Mouse (Mus musculus): ENCODE measurements around the gene Brip1. TPM values are rescaled to one million over a fixed set of nuclear protein-coding genes. Genes with fewer than 3 reads are reported as not detected.

Brip1 gene
- polyA plus RNA-seq, 1 experiment, result 0.08 TPM

GRCm38 (mm10) chr11:86076966-86077365 is 124.0 kb downstream of the Brip1 start:
- TF ChIP-seq CTCF (IDR thresholded peaks at IDR 0.05; ENCODE audit: extremely low read depth, insufficient read depth, low read length), result no peak
- no peak for TF ChIP-seq POLR2A (IDR thresholded peaks at IDR 0.05; ENCODE audit: extremely low read depth, insufficient read depth, low read length)
- Histone ChIP-seq H3K4me3 (ENCODE audit: insufficient read depth, low read length) (no peak overlapping the region), H3K4me1 (ENCODE audit: control insufficient read depth, insufficient read depth, low read length) (no peaks in the 10 kb centered on the region), H3K27ac (ENCODE audit: insufficient read depth, low read length) (no peak overlapping the region)

GRCm38 (mm10) chr11:86076403-86076802 is 124.6 kb downstream of the Brip1 start:
- Histone ChIP-seq H3K4me1 (ENCODE audit: control insufficient read depth, insufficient read depth, low read length) (no peaks in the 10 kb centered on the region), H3K27ac (ENCODE audit: insufficient read depth, low read length) (no peak overlapping the region), H3K4me3 (ENCODE audit: insufficient read depth, low read length) (no peak overlapping the region)
- TF ChIP-seq POLR2A (IDR thresholded peaks at IDR 0.05; ENCODE audit: extremely low read depth, insufficient read depth, low read length), result no peak
- no peak for TF ChIP-seq CTCF (IDR thresholded peaks at IDR 0.05; ENCODE audit: extremely low read depth, insufficient read depth, low read length)

- Histone ChIP-seq H3K27ac (ENCODE audit: insufficient read depth, low read length) (no peak overlapping the region), H3K4me3 (ENCODE audit: insufficient read depth, low read length) (no peak overlapping the region)
- TF ChIP-seq CTCF (IDR thresholded peaks at IDR 0.05; ENCODE audit: extremely low read depth, insufficient read depth, low read length) (no peak), POLR2A (IDR thresholded peaks at IDR 0.05; ENCODE audit: extremely low read depth, insufficient read depth, low read length) (no peak)
Observed at GRCm38 (mm10) chr11:86075371-86075770, 125.6 kb downstream of the Brip1 start.

GRCm38 (mm10) chr11:86068651-86069050 is 132.3 kb downstream of the Brip1 start:
- TF ChIP-seq POLR2A (IDR thresholded peaks at IDR 0.05; ENCODE audit: extremely low read depth, insufficient read depth, low read length) (no peak), CTCF (IDR thresholded peaks at IDR 0.05; ENCODE audit: extremely low read depth, insufficient read depth, low read length) (no peak)
- Histone ChIP-seq H3K4me1 (ENCODE audit: control insufficient read depth, insufficient read depth, low read length) (no peaks in the 10 kb centered on the region), H3K4me3 (ENCODE audit: insufficient read depth, low read length) (no peak overlapping the region), H3K27ac (ENCODE audit: insufficient read depth, low read length) (no peak overlapping the region)

More at GRCm38 (mm10) chr11:86075371-86075770, 125.6 kb downstream of the Brip1 start:
- no peaks in the 10 kb centered on the region for H3K4me1 ChIP-seq (ENCODE audit: control insufficient read depth, insufficient read depth, low read length)

GRCm38 (mm10) chr11:86067154-86067553 is 133.8 kb downstream of the Brip1 start:
- Histone ChIP-seq H3K27ac (ENCODE audit: insufficient read depth, low read length) (no peak overlapping the region), H3K4me3 (ENCODE audit: insufficient read depth, low read length) (no peak overlapping the region), H3K4me1 (ENCODE audit: control insufficient read depth, insufficient read depth, low read length) (no peaks in the 10 kb centered on the region)
- TF ChIP-seq CTCF (IDR thresholded peaks at IDR 0.05; ENCODE audit: extremely low read depth, insufficient read depth, low read length), result peak; percentile 58; the same call in 1 of the 2 replicates
- no peak for TF ChIP-seq POLR2A (IDR thresholded peaks at IDR 0.05; ENCODE audit: extremely low read depth, insufficient read depth, low read length)

GRCm38 (mm10) chr11:86064881-86065280 is 136.1 kb downstream of the Brip1 start:
- H3K27ac ChIP-seq (ENCODE audit: insufficient read depth, low read length), result no peak overlapping the region
- TF ChIP-seq CTCF (IDR thresholded peaks at IDR 0.05; ENCODE audit: extremely low read depth, insufficient read depth, low read length), result no peak
- no peak overlapping the region for H3K4me3 ChIP-seq (ENCODE audit: insufficient read depth, low read length)
- H3K4me1 ChIP-seq (ENCODE audit: control insufficient read depth, insufficient read depth, low read length), result no peaks in the 10 kb centered on the region

GRCm38 (mm10) chr11:86061243-86061642 is 139.8 kb downstream of the Brip1 start:
- no peak for TF ChIP-seq POLR2A (IDR thresholded peaks at IDR 0.05; ENCODE audit: extremely low read depth, insufficient read depth, low read length)
- no peak for TF ChIP-seq CTCF (IDR thresholded peaks at IDR 0.05; ENCODE audit: extremely low read depth, insufficient read depth, low read length)
- H3K4me1 ChIP-seq (ENCODE audit: control insufficient read depth, insufficient read depth, low read length), result no peaks in the 10 kb centered on the region

GRCm38 (mm10) chr11:86059123-86059522 is 141.9 kb downstream of the Brip1 start:
- no peak overlapping the region for H3K27ac ChIP-seq (ENCODE audit: insufficient read depth, low read length)
- H3K4me1 ChIP-seq (ENCODE audit: control insufficient read depth, insufficient read depth, low read length), result no peaks in the 10 kb centered on the region
- no peak overlapping the region for H3K4me3 ChIP-seq (ENCODE audit: insufficient read depth, low read length)
- TF ChIP-seq CTCF (IDR thresholded peaks at IDR 0.05; ENCODE audit: extremely low read depth, insufficient read depth, low read length) (no peak), POLR2A (IDR thresholded peaks at IDR 0.05; ENCODE audit: extremely low read depth, insufficient read depth, low read length) (no peak)

More at GRCm38 (mm10) chr11:86061243-86061642, 139.8 kb downstream of the Brip1 start:
- Histone ChIP-seq H3K27ac (ENCODE audit: insufficient read depth, low read length) (no peak overlapping the region), H3K4me3 (ENCODE audit: insufficient read depth, low read length) (no peak overlapping the region)

GRCm38 (mm10) chr11:86055806-86056205 is 145.2 kb downstream of the Brip1 start:
- no peak overlapping the region for H3K27ac ChIP-seq (ENCODE audit: insufficient read depth, low read length)
- H3K4me1 ChIP-seq (ENCODE audit: control insufficient read depth, insufficient read depth, low read length), result no peaks in the 10 kb centered on the region
- no peak for TF ChIP-seq CTCF (IDR thresholded peaks at IDR 0.05; ENCODE audit: extremely low read depth, insufficient read depth, low read length)
- no peak for TF ChIP-seq POLR2A (IDR thresholded peaks at IDR 0.05; ENCODE audit: extremely low read depth, insufficient read depth, low read length)
- H3K4me3 ChIP-seq (ENCODE audit: insufficient read depth, low read length), result no peak overlapping the region

GRCm38 (mm10) chr11:86051383-86051782 is 149.6 kb downstream of the Brip1 start:
- Histone ChIP-seq H3K27ac (ENCODE audit: insufficient read depth, low read length) (no peak overlapping the region), H3K4me1 (ENCODE audit: control insufficient read depth, insufficient read depth, low read length) (no peaks in the 10 kb centered on the region), H3K4me3 (ENCODE audit: insufficient read depth, low read length) (no peak overlapping the region)
- TF ChIP-seq POLR2A (IDR thresholded peaks at IDR 0.05; ENCODE audit: extremely low read depth, insufficient read depth, low read length) (no peak), CTCF (IDR thresholded peaks at IDR 0.05; ENCODE audit: extremely low read depth, insufficient read depth, low read length) (no peak)
